Mouse (Mus musculus): ENCODE results near the gene Spata25. TPM values are rescaled to one million over a fixed set of nuclear protein-coding genes. Genes with fewer than 3 reads are reported as not detected.

Gene Spata25
- total RNA-seq, 2 experiments from 2014 or later: not detected

GRCm38 (mm10) chr2:164781876-164782275, 46.5 kb downstream of the Spata25 start:
- peak; percentile 82 for DNase-seq

- DNase-seq: peak; percentile 86
Observed at GRCm38 (mm10) chr2:164779481-164780086, 48.8 kb downstream of the Spata25 start, which contains the start of gene Tnnc2. Tnnc2 (minus strand) TSS chr2:164779967.

GRCm38 (mm10) chr2:164778809-164779208, 49.5 kb downstream of the Spata25 start:
- DNase-seq: peak; percentile 78

GRCm38 (mm10) chr2:164778015-164778287, 50.4 kb downstream of the Spata25 start:
- DNase-seq: no peak

- no peak for DNase-seq
Observed at GRCm38 (mm10) chr2:164777246-164778014, 50.9 kb downstream of the Spata25 start.

- DNase-seq: no peak
Observed at GRCm38 (mm10) chr2:164776801-164777200, 51.5 kb downstream of the Spata25 start.

Other genes with a start within 250 kb of the Spata25 start
- not detected for gene Wfdc6a, start 243.1 kb downstream of the Spata25 start, total RNA-seq (2021)
- gene Eppin, start 234.9 kb downstream of the Spata25 start, total RNA-seq (2021): not detected
- not detected for gene Wfdc6b, start 215.0 kb downstream of the Spata25 start, total RNA-seq (2021)
- gene Wfdc8, start 214.9 kb downstream of the Spata25 start, total RNA-seq (2021): not detected
- not detected for gene Wfdc16, start 189.7 kb downstream of the Spata25 start, total RNA-seq (2021)
- not detected for gene Wfdc10, start 172.5 kb downstream of the Spata25 start, total RNA-seq (2021)
- not detected for gene Wfdc9, start 172.0 kb downstream of the Spata25 start, total RNA-seq (2021)
- not detected for gene Wfdc11, start 154.4 kb downstream of the Spata25 start, total RNA-seq (2021)
- gene Wfdc13, start 143.4 kb downstream of the Spata25 start, total RNA-seq (2021): not detected
- not detected for gene Spint4, start 130.0 kb downstream of the Spata25 start, total RNA-seq (2021)
- not detected for gene Spint5, start 113.2 kb downstream of the Spata25 start, total RNA-seq (2021)
- gene Wfdc3, start 82.6 kb downstream of the Spata25 start, total RNA-seq (2021): not detected
- 10 to 100 TPM; 17.0 to 17.5 TPM for gene Dnttip1, start 82.6 kb downstream of the Spata25 start, total RNA-seq (2021)
- gene Ube2c, start 58.6 kb downstream of the Spata25 start, total RNA-seq (2021): 1 to 10 TPM; 1.2 to 1.7 TPM
- over 10,000 TPM; 15,847 to 16,724 TPM for gene Tnnc2, start 48.6 kb downstream of the Spata25 start, total RNA-seq (2021)
- 10 to 100 TPM; 19.3 to 19.8 TPM for gene Snx21, start 42.7 kb downstream of the Spata25 start, total RNA-seq (2021)
- gene Acot8, start 23.7 kb downstream of the Spata25 start, total RNA-seq (2021): 1 to 10 TPM; 8.0 to 9.1 TPM
- 1 to 10 TPM; 1.4 TPM for gene Zswim3, start 23.4 kb downstream of the Spata25 start, total RNA-seq (2021)
- 1 to 10 TPM; 3.7 to 3.8 TPM for gene Zswim1, start 5.9 kb downstream of the Spata25 start, total RNA-seq (2021)
- gene Ctsa, start 4.3 kb upstream of the Spata25 start, total RNA-seq (2021): 10 to 100 TPM; 42.9 to 49.2 TPM
- gene Neurl2, start 4.9 kb upstream of the Spata25 start, total RNA-seq (2021): 10 to 100 TPM; 28.9 to 35.0 TPM
- 10 to 100 TPM; 14.8 to 18.6 TPM for gene Pltp, start 29.2 kb upstream of the Spata25 start, total RNA-seq (2021)
- 10 to 100 TPM; 21.0 to 25.8 TPM for gene Pcif1, start 50.8 kb upstream of the Spata25 start, total RNA-seq (2021)
- gene Zfp335, start 83.2 kb upstream of the Spata25 start, total RNA-seq (2021): 1 to 10 TPM; 8.2 to 9.2 TPM
- gene Mmp9, start 112.2 kb upstream of the Spata25 start, total RNA-seq (2021): 1 to 10 TPM in 1 of 2 experiments, under 1 TPM in 1; 0.64 to 1.4 TPM
- gene Slc12a5, start 132.3 kb upstream of the Spata25 start, total RNA-seq (2021): under 1 TPM; 0.21 to 0.38 TPM
- 10 to 100 TPM in 1 of 2 experiments, 1 to 10 TPM in 1; 9.9 to 12.6 TPM for gene Ncoa5, start 206.3 kb upstream of the Spata25 start, total RNA-seq (2021)
- under 1 TPM; 0.48 to 0.84 TPM for gene Cd40, start 227.1 kb upstream of the Spata25 start, total RNA-seq (2021)

Measured in gastrocnemius, postnatal 25 days (tissue).